Mouse (Mus musculus): ENCODE data around the gene Gm49395. TPM values are rescaled to one million over a fixed set of nuclear protein-coding genes. Genes with fewer than 3 reads are reported as not detected.

Gm49395 gene
- polyA plus RNA-seq, 1 experiment from 2014 or later: 2.0 TPM

GRCm38 (mm10) chr13:115096965-115097364, 4.8 kb downstream of the Gm49395 start:
- no peak overlapping the region for H3K27ac ChIP-seq (replicated peaks)
- 57% methylated on average over 5 of the region's 5 CpGs for WGBS
- H3K4me2 ChIP-seq (replicated peaks): no peak overlapping the region
- no peaks in the 10 kb centered on the region for H3K36me3 ChIP-seq
- H3K27me3 ChIP-seq: peaks cover 27% of the 10 kb centered on the region
- H3K4me1 ChIP-seq: peaks cover 5% of the 10 kb centered on the region; the same call in 1 of the 2 replicates
- H3K9me3 ChIP-seq: no peaks in the 10 kb centered on the region
- H3K9ac ChIP-seq (replicated peaks): no peak overlapping the region
- no peak for ATAC-seq (ENCODE audit: low FRiP score, low read depth)
- no peak overlapping the region for H3K4me3 ChIP-seq

DNA sequence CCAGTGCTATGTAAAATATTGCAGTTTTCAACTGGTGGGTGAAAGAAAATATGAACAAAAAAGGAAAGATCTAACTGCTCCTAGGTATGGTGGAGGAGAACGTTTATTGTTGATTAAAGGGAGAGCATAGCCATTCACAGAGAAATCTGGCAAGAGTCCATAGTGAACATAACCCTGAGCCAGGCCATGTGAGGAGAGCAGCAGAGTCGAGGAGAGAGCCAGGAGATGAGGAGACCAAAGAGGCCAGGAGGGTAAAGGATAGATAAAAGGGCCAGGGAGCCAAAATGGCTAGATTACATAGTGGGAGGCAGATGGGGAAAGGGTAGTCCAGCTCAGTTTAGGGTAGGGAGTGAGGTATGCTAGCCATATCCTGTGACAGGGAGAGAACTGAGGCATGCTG, 5.5 kb downstream of the Gm49395 start:
- peaks cover 2% of the 10 kb centered on the region; the same call in 1 of the 2 replicates for H3K4me1 ChIP-seq
- 68% methylated on average over 2 of the region's 2 CpGs for whole genome bisulfite sequencing
- no peak overlapping the region for H3K27ac ChIP-seq (replicated peaks)
- no peaks in the 10 kb centered on the region for H3K9me3 ChIP-seq
- H3K36me3 ChIP-seq: no peaks in the 10 kb centered on the region
- no peak for ATAC-seq (ENCODE audit: low FRiP score, low read depth)
- no peak overlapping the region for H3K9ac ChIP-seq (replicated peaks)
- no peak overlapping the region for H3K4me3 ChIP-seq
- H3K4me2 ChIP-seq (replicated peaks): no peak overlapping the region
- H3K27me3 ChIP-seq: peaks cover 24% of the 10 kb centered on the region

GRCm38 (mm10) chr13:115095392-115095791, 6.3 kb downstream of the Gm49395 start:
- H3K9me3 ChIP-seq: no peaks in the 10 kb centered on the region
- ATAC-seq (ENCODE audit: low FRiP score, low read depth): no peak
- no peak overlapping the region for H3K9ac ChIP-seq (replicated peaks)
- H3K4me1 ChIP-seq: no peaks in the 10 kb centered on the region
- no peaks in the 10 kb centered on the region for H3K36me3 ChIP-seq
- H3K4me3 ChIP-seq: no peak overlapping the region
- H3K27me3 ChIP-seq: peaks cover 20% of the 10 kb centered on the region
- no peak overlapping the region for H3K4me2 ChIP-seq (replicated peaks)
- H3K27ac ChIP-seq (replicated peaks): no peak overlapping the region
- WGBS: 94% methylated on average over 2 of the region's 2 CpGs

GRCm38 (mm10) chr13:115091511-115091910, 10.2 kb downstream of the Gm49395 start:
- 73% methylated on average over 3 of the region's 3 CpGs for WGBS
- Histone ChIP-seq H3K27ac (replicated peaks) (no peak overlapping the region), H3K27me3 (peaks cover 4% of the 10 kb centered on the region), H3K4me3 (no peak overlapping the region), H3K4me2 (replicated peaks) (no peak overlapping the region), H3K4me1 (peaks cover 12% of the 10 kb centered on the region), H3K9me3 (peaks cover 4% of the 10 kb centered on the region; the same call in 1 of the 2 replicates), H3K36me3 (peaks cover 18% of the 10 kb centered on the region), H3K9ac (replicated peaks) (no peak overlapping the region)
- ATAC-seq (ENCODE audit: low FRiP score, low read depth): no peak

GRCm38 (mm10) chr13:115090977-115091445, 10.7 kb downstream of the Gm49395 start:
- H3K27ac ChIP-seq (replicated peaks): no peak overlapping the region
- peaks cover 4% of the 10 kb centered on the region; the same call in 1 of the 2 replicates for H3K9me3 ChIP-seq
- peak overlapping the region; percentile 95 for H3K4me2 ChIP-seq (replicated peaks)
- peaks cover 4% of the 10 kb centered on the region for H3K27me3 ChIP-seq
- peak overlapping the region; percentile 59; the same call in 1 of the 2 replicates for H3K9ac ChIP-seq (replicated peaks)
- no peak for ATAC-seq (ENCODE audit: low FRiP score, low read depth)
- H3K4me1 ChIP-seq: peaks cover 12% of the 10 kb centered on the region
- H3K4me3 ChIP-seq: peak overlapping the region; percentile 75
- peaks cover 20% of the 10 kb centered on the region for H3K36me3 ChIP-seq
- WGBS: 50% methylated on average over 9 of the region's 9 CpGs

DNA sequence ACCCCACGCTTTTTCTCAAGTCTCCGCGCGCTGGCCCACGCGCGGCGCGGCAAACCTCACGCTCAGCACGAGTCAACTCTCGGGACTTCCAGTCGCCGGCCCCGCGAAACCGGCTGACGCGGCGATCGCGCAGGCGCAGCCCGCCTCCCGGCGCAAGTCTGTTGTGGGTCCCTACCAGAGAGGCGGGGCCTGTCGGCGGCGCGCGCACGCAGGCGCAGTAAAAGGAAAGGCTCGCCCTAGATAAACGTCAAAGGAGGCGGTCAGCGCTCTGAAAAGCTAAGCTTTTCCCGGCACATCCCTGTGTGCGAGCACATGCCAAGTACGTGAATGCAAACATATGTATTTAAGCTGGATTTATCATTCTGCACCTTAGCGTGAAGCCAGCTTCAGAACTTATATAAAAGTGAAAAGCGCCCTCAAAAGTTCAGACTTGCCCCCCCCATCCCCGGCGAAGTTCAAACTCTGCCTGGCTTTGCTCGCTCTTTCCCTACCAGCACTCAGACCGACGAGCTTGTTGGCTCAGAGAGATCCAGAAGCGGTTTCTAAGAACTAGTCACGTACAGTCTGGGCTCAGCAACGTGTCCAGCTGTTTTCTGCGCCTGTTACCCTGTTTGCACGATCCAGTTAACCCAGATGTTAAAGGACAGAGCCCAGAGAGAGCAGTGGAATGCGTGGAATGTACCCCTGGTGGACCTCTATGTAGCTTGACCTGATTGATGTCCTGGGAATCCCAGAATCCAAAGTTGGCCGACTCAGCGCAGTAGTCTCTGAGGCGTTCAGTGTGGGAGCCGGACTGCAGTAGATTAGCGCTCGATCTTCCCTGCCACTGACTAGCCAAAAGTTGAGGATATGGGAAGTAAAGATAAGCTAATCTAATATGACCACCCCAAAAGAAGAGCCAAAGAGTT, 11.4 kb downstream of the Gm49395 start, which contains the start of gene Pelo:
Gene Pelo (minus strand): TSS at position 118 of the 908 bp plus-strand sequence.
- Histone ChIP-seq H3K36me3 (peaks cover 23% of the 10 kb centered on the region), H3K4me1 (peaks cover 12% of the 10 kb centered on the region), H3K27ac (replicated peaks) (peak within 1 kb of the TSS; percentile 42), H3K4me2 (replicated peaks) (peak within 1 kb of the TSS; percentile 95), H3K9me3 (peaks cover 4% of the 10 kb centered on the region; the same call in 1 of the 2 replicates), H3K27me3 (peaks cover 4% of the 10 kb centered on the region), H3K9ac (replicated peaks) (peak within 1 kb of the TSS; percentile 65), H3K4me3 (peak within 1 kb of the TSS; percentile 75)
- WGBS: under 1% methylated on average over 60 of the region's 60 CpGs
- ATAC-seq (ENCODE audit: low FRiP score, low read depth): peak; percentile 97

DNA sequence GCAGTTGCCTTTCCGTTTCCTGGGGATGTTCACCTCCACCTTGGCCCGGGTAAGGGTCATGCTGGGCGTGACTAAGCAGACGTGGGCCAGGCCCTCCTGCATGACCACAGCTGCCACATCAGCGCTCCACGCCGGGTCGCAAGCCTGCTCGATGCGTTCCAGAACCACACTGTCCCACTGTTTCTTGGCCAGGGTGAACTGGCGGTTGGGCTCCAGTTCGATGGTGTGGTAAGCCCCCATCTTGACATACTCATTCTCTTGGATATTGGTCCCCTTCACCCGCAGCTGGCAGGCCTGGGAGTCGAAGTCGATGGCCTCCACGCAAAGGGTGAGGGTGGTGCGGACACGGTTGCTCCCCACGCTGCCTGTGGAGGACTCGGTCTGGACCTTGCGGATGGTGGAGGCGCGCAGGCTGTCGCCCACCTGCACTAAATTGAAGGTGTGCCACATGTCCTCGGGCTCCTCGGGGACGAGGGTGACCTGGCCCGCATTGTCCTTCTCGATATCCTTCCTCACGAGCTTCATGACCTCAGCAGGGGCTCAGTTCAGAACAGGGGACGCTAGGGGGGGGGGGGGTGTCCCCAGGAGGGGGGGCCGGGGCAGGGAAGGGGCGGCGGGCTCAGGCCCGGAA, 12.2 kb downstream of the Gm49395 start:
- H3K9me3 ChIP-seq: peaks cover 4% of the 10 kb centered on the region; the same call in 1 of the 2 replicates
- H3K27ac ChIP-seq (replicated peaks): no peak overlapping the region
- H3K4me3 ChIP-seq: peak overlapping the region; percentile 75
- peaks cover 23% of the 10 kb centered on the region for H3K36me3 ChIP-seq
- peak overlapping the region; percentile 95 for H3K4me2 ChIP-seq (replicated peaks)
- peaks cover 12% of the 10 kb centered on the region for H3K4me1 ChIP-seq
- ATAC-seq (ENCODE audit: low FRiP score, low read depth): peak; percentile 72
- 7% methylated on average over 34 of the region's 35 CpGs for WGBS
- peaks cover 4% of the 10 kb centered on the region for H3K27me3 ChIP-seq
- H3K9ac ChIP-seq (replicated peaks): peak overlapping the region; percentile 65

DNA sequence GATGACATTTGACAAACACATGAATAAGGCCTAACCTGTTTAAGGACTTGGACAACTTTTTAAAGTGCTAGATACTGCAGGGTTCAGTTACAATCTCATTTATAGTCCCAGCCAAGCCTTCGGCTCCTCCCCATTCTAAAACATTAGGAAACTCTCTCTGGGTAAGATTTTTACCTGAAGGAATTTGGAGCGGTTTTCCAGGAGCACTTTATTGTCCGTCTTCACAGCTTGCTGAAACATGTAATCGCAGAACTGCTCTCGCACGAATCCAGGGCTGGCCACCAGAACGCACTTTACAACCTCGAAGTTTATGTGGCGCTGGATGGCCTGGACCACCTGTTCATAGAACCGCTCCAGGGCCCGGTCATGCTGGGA, 12.7 kb downstream of the Gm49395 start:
- peak overlapping the region; percentile 95 for H3K4me2 ChIP-seq (replicated peaks)
- H3K27ac ChIP-seq (replicated peaks): no peak overlapping the region
- ATAC-seq (ENCODE audit: low FRiP score, low read depth): no peak
- peaks cover 4% of the 10 kb centered on the region for H3K27me3 ChIP-seq
- H3K4me1 ChIP-seq: peaks cover 12% of the 10 kb centered on the region
- peaks cover 4% of the 10 kb centered on the region; the same call in 1 of the 2 replicates for H3K9me3 ChIP-seq
- peak overlapping the region; percentile 65 for H3K9ac ChIP-seq (replicated peaks)
- H3K36me3 ChIP-seq: peaks cover 23% of the 10 kb centered on the region
- H3K4me3 ChIP-seq: peak overlapping the region; percentile 75
- 75% methylated on average over 11 of the region's 11 CpGs for WGBS

DNA sequence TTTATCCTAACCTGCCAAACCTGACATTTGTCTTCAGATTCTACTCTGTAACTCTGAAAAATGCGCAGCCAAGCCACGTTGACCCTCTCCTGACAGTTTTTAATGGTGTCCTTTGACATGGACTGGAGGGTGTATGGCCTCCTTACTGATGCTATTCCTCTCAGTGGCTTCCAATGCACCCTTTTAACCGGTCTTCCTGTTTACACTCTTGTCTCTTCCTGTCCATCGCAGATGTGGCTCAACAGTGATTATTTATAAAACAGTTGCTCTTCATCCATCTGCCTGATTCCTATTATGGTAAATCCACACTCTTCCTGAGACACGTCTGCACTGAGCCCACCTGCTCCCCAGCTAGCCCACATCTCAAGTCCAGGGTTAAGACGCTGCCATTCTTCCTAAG, 15.7 kb downstream of the Gm49395 start:
- ATAC-seq (ENCODE audit: low FRiP score, low read depth): no peak
- Histone ChIP-seq H3K4me3 (no peak overlapping the region), H3K27ac (replicated peaks) (no peak overlapping the region), H3K4me1 (peaks cover 12% of the 10 kb centered on the region), H3K27me3 (peaks cover 2% of the 10 kb centered on the region), H3K9me3 (peaks cover 4% of the 10 kb centered on the region; the same call in 1 of the 2 replicates), H3K36me3 (peaks cover 23% of the 10 kb centered on the region), H3K9ac (replicated peaks) (no peak overlapping the region), H3K4me2 (replicated peaks) (no peak overlapping the region)
- WGBS: 88% methylated on average over 6 of the region's 6 CpGs

DNA sequence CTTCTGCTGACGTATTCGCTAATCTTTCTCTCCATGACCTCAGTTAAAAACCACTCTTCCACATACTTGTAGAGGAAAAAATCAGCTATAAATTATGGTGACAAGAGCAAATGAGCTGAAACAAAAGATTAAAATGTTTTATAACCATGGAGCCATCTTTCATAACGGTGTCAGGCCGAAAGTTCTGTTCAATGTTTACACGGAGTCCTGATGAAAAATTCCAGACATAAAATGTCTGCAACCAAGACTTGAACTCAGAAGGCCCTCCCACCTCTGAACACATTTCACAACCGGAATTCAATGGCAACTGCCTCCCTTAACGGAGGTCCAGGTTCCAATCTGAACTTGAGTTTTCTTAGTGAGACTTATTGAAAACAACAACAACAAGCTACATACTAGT, 19.4 kb downstream of the Gm49395 start:
- ATAC-seq (ENCODE audit: low FRiP score, low read depth): no peak
- Histone ChIP-seq H3K4me2 (replicated peaks) (no peak overlapping the region), H3K4me3 (no peak overlapping the region), H3K9me3 (no peaks in the 10 kb centered on the region), H3K27me3 (no peaks in the 10 kb centered on the region), H3K4me1 (no peaks in the 10 kb centered on the region), H3K36me3 (peaks cover 10% of the 10 kb centered on the region), H3K9ac (replicated peaks) (no peak overlapping the region), H3K27ac (replicated peaks) (no peak overlapping the region)
- 93% methylated on average over 7 of the region's 7 CpGs for WGBS

DNA sequence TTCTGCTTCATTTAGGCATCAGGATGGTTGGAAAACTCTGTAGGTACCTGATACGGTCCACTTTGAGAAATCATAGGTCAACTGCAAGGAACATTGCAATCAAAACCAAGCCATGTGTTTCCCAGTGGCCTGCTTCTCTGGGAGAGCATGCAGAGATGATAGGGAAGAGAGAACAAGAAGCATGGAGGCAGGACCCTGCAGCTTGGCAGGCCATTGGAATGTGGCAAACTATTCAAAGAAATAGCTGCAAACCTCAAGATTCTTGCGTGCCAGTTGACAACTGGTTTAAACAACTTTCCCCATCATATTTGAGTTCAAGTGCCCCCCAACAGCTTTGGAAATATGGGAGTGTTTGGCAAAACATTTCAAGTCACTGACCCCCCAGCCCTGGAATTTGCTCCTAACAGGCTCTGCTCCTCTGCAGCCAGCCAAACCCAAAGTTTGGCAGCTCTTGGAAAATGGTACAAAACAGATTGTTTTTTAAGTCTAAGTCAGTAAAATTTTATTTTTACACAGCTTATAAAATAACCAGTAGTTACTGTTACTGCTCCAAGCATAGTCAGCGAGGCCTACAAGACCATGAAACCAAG, 21.6 kb downstream of the Gm49395 start:
- Histone ChIP-seq H3K27ac (replicated peaks) (no peak overlapping the region), H3K4me1 (no peaks in the 10 kb centered on the region), H3K9ac (replicated peaks) (no peak overlapping the region), H3K4me2 (replicated peaks) (no peak overlapping the region), H3K36me3 (no peaks in the 10 kb centered on the region), H3K9me3 (no peaks in the 10 kb centered on the region), H3K4me3 (no peak overlapping the region), H3K27me3 (no peaks in the 10 kb centered on the region)
- no peak for ATAC-seq (ENCODE audit: low FRiP score, low read depth)
- 90% methylated on average over 3 of the region's 3 CpGs for WGBS
